Comparison of ENCODE assay signal across 22 mouse cellular contexts in the genomic region with DNA sequence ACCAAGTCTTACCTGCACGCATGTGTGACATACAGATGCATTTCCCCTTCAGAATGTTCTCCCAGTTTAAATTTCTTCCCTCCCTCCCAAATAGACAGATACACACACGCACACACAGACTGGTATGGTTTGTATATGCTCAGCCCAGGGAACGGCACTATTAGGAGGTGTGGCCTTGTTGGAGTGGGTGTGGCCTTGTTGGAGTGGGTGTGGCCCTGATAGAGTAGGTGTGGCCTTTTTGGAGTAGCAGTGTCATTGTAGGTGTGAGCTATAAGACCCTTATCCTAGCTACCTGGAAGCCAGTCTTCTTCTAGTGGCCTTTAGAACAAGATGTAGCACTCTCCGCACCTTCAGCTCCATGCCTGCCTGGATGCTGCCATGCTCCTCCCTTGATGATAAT. TPM values are rescaled to one million over a fixed set of nuclear protein-coding genes. Genes with fewer than 3 reads are reported as not detected.
DNase-seq lines count a peak whose midpoint lies in the region; ATAC-seq and TF ChIP-seq lines count a peak whose summit lies in the region.
"Had no signal": no experiment of that assay in that cellular context is flagged by ENCODE, and none has a peak within 500 bp of the region (broad histone marks: within the 10 kb centered on the region; RNA-seq: fewer than 3 reads in every experiment).

No protein-coding gene starts in this region.

- H3K4me3 ChIP-seq in intestine, embryonic 15.5 days (replicated peaks) = no peak overlapping the region
- no peak overlapping the region for H3K4me3 ChIP-seq in liver, postnatal 0 days (ENCODE audit: low read depth, low read length)
- H3K4me3 ChIP-seq in midbrain, embryonic 16.5 days (ENCODE audit: low read depth, low read length) = no peak overlapping the region
- H3K4me3 ChIP-seq in midbrain, embryonic 13.5 days (replicated peaks) = no peak overlapping the region
- H3K4me3 ChIP-seq: embryonic facial prominence, embryonic 12.5 days; heart, embryonic 13.5 days; hindbrain, embryonic 13.5 days; limb, embryonic 10.5 days; lung, embryonic 15.5 days had no signal

- intact Hi-C loops in heart, postnatal 14 days (cut with DNase I) = loop anchor here (10.0 kb wide), 1 partner anchor 1549 kb away; no protein-coding TSS in a partner anchor

- H3K27ac ChIP-seq in intestine, embryonic 15.5 days = 0 out of 2 replicates have a peak overlapping the region, but pooled peaks have one; percentile 15
- H3K27ac ChIP-seq in liver, postnatal 0 days (ENCODE audit: low read depth) = 0 out of 2 replicates have a peak overlapping the region, but pooled peaks have one; percentile 11
- no peak overlapping the region for H3K27ac ChIP-seq in midbrain, embryonic 16.5 days (ENCODE audit: low read length)
- no peak overlapping the region for H3K27ac ChIP-seq in midbrain, embryonic 13.5 days
- H3K27ac ChIP-seq: embryonic facial prominence, embryonic 12.5 days; heart, embryonic 13.5 days; hindbrain, embryonic 13.5 days; limb, embryonic 10.5 days; lung, embryonic 15.5 days; macrophage had no signal

- TF ChIP-seq EP300 in liver, postnatal 0 days (IDR thresholded peaks at IDR 0.05; ENCODE audit: low read depth) = no peak

- no peak overlapping the region for H3K9ac ChIP-seq in intestine, embryonic 15.5 days
- H3K9ac ChIP-seq in liver, postnatal 0 days (replicated peaks) = no peak overlapping the region
- H3K9ac ChIP-seq in midbrain, embryonic 16.5 days (ENCODE audit: low read depth, low read length) = no peak overlapping the region
- H3K9ac ChIP-seq in midbrain, embryonic 13.5 days (replicated peaks) = no peak overlapping the region
- H3K9ac ChIP-seq: embryonic facial prominence, embryonic 12.5 days; forebrain, postnatal 0 days; heart, embryonic 13.5 days; hindbrain, embryonic 13.5 days; lung, embryonic 15.5 days had no signal

- TF ChIP-seq CTCF in liver, postnatal 0 days (IDR thresholded peaks at IDR 0.05; ENCODE audit: low read depth) = no peak

- ATAC-seq in intestine, embryonic 15.5 days = no peak
- ATAC-seq in liver, postnatal 0 days = no peak
- no peak for ATAC-seq in midbrain, embryonic 16.5 days
- ATAC-seq in midbrain, embryonic 13.5 days = no peak
- ATAC-seq: forebrain, postnatal 0 days; inflammation-experienced regulatory T-cells, adult 6 months had no signal

- 85% methylated on average over 4 of the region's 4 CpGs for WGBS in intestine, embryonic 15.5 days
- WGBS in liver, postnatal 0 days (ENCODE audit: insufficient replicate concordance) = 74% methylated on average over 4 of the region's 4 CpGs
- WGBS in midbrain, embryonic 16.5 days = 93% methylated on average over 4 of the region's 4 CpGs
- WGBS in midbrain, embryonic 13.5 days = 90% methylated on average over 4 of the region's 4 CpGs

- H3K4me1 ChIP-seq in intestine, embryonic 15.5 days (replicated peaks) = peaks cover 15% of the 10 kb centered on the region
- H3K4me1 ChIP-seq in liver, postnatal 0 days (ENCODE audit: insufficient read depth) = peaks cover 26% of the 10 kb centered on the region
- H3K4me1 ChIP-seq in midbrain, embryonic 16.5 days (ENCODE audit: control insufficient read depth, insufficient read depth, low read length) = peaks cover 15% of the 10 kb centered on the region
- peaks cover 19% of the 10 kb centered on the region for H3K4me1 ChIP-seq in midbrain, embryonic 13.5 days (replicated peaks)

- no peaks in the 10 kb centered on the region for H3K9me3 ChIP-seq in intestine, embryonic 15.5 days
- no peaks in the 10 kb centered on the region for H3K9me3 ChIP-seq in liver, postnatal 0 days (ENCODE audit: low read length)
- no peaks in the 10 kb centered on the region for H3K9me3 ChIP-seq in midbrain, embryonic 16.5 days (replicated peaks; ENCODE audit: control insufficient read depth, low read length, poor library complexity, severe bottlenecking)
- H3K9me3 ChIP-seq in midbrain, embryonic 13.5 days = no peaks in the 10 kb centered on the region
- H3K9me3 ChIP-seq: embryonic facial prominence, embryonic 12.5 days; heart, embryonic 13.5 days; hindbrain, embryonic 13.5 days; limb, embryonic 10.5 days; lung, embryonic 15.5 days had no signal

- H3K4me2 ChIP-seq in intestine, embryonic 15.5 days (replicated peaks) = no peak overlapping the region
- H3K4me2 ChIP-seq in liver, postnatal 0 days (ENCODE audit: low read depth, low read length) = no peak overlapping the region
- no peak overlapping the region for H3K4me2 ChIP-seq in midbrain, embryonic 16.5 days (ENCODE audit: low read length)
- no peak overlapping the region for H3K4me2 ChIP-seq in midbrain, embryonic 13.5 days (replicated peaks)
- H3K4me2 ChIP-seq: embryonic facial prominence, embryonic 12.5 days; heart, embryonic 13.5 days; hindbrain, embryonic 13.5 days; lung, embryonic 15.5 days had no signal

- no peaks in the 10 kb centered on the region for H3K27me3 ChIP-seq in intestine, embryonic 15.5 days (replicated peaks)
- H3K27me3 ChIP-seq in liver, postnatal 0 days (ENCODE audit: insufficient read depth, low read length) = no peaks in the 10 kb centered on the region
- H3K27me3 ChIP-seq in midbrain, embryonic 16.5 days (ENCODE audit: control insufficient read depth, insufficient read depth, low read depth, low read length) = peaks cover 9% of the 10 kb centered on the region
- H3K27me3 ChIP-seq in midbrain, embryonic 13.5 days = peaks cover 16% of the 10 kb centered on the region

- H3K36me3 ChIP-seq in intestine, embryonic 15.5 days = no peaks in the 10 kb centered on the region
- peaks cover 12% of the 10 kb centered on the region; the same call in 1 of the 2 replicates for H3K36me3 ChIP-seq in liver, postnatal 0 days (replicated peaks; ENCODE audit: insufficient read depth, low read length)
- no peaks in the 10 kb centered on the region for H3K36me3 ChIP-seq in midbrain, embryonic 16.5 days (ENCODE audit: control insufficient read depth, insufficient read depth, low read length)
- no peaks in the 10 kb centered on the region for H3K36me3 ChIP-seq in midbrain, embryonic 13.5 days
- H3K36me3 ChIP-seq: embryonic facial prominence, embryonic 12.5 days; heart, embryonic 13.5 days; hindbrain, embryonic 13.5 days; limb, embryonic 10.5 days; lung, embryonic 15.5 days had no signal

- peak; percentile 25 to 57 for DNase-seq in spleen, postnatal 10 days (ENCODE audit: low spot score in 2 of 2)
- DNase-seq in spleen, postnatal 14 days (ENCODE audit: low spot score in 2 of 2) = no peak
- DNase-seq in liver, postnatal 0 days = no peak
- DNase-seq in heart, postnatal 14 days = no peak
- DNase-seq: adrenal gland, postnatal 36 days; cerebellum, adult 11 months; cerebellum, postnatal 25 days; forebrain, postnatal 0 days; gastrocnemius, postnatal 25 days; heart, adult 18-20 months; kidney, adult 9 months; kidney, postnatal 14 days had no signal

RNA-seq across cellular contexts. Expression of a gene that starts 3.9 kb away (rescaled TPM):
- polyA plus RNA-seq in intestine, embryonic 15.5 days (2015; fragmentation: Nextera tagmentation; extraction: Ambion mirVana) = 44.9 and 45.0 TPM in 2 replicates
- 40.5 and 41.9 TPM in 2 replicates for polyA plus RNA-seq in liver, postnatal 0 days (2015; fragmentation: Nextera tagmentation; extraction: Ambion mirVana)
- 67.1 and 69.2 TPM in 2 replicates for polyA plus RNA-seq in midbrain, embryonic 16.5 days (2015; fragmentation: Nextera tagmentation; extraction: Ambion mirVana)
- 43.7 TPM in 2 replicates for polyA plus RNA-seq in midbrain, embryonic 13.5 days (2015; fragmentation: Nextera tagmentation; extraction: Ambion mirVana)
- total RNA-seq in heart, postnatal 14 days (2021) = 1 to 10 TPM; 9.0 to 9.3 TPM

RNA-seq across cellular contexts. Expression of a gene that starts 7.9 kb away (rescaled TPM):
- 72.7 and 73.7 TPM in 2 replicates for polyA plus RNA-seq in intestine, embryonic 15.5 days (2015; fragmentation: Nextera tagmentation; extraction: Ambion mirVana)
- polyA plus RNA-seq in liver, postnatal 0 days (2015; fragmentation: Nextera tagmentation; extraction: Ambion mirVana) = 30.5 and 33.4 TPM in 2 replicates
- 82.3 and 83.6 TPM in 2 replicates for polyA plus RNA-seq in midbrain, embryonic 16.5 days (2015; fragmentation: Nextera tagmentation; extraction: Ambion mirVana)
- polyA plus RNA-seq in midbrain, embryonic 13.5 days (2015; fragmentation: Nextera tagmentation; extraction: Ambion mirVana) = 83.5 and 90.1 TPM in 2 replicates
- 10 to 100 TPM; 66.6 to 73.7 TPM for total RNA-seq in heart, postnatal 14 days (2021)

Comparison
In these comparisons a context has a peak if more than half of its experiments do, and no peak if none do; other contexts are left out.
1. DNase-seq: peak in spleen, postnatal 10 days (2 of 2); none in spleen, postnatal 14 days (0 of 2), liver, postnatal 0 days (single experiment) and heart, postnatal 14 days (0 of 2).
2. H3K27ac ChIP-seq: peak in intestine, embryonic 15.5 days (single experiment) and liver, postnatal 0 days (single experiment); none in midbrain, embryonic 16.5 days (single experiment) and midbrain, embryonic 13.5 days (single experiment).